Mouse (Mus musculus): ENCODE results near the gene Cdc6.

- TF ChIP-seq CTCF (IDR thresholded peaks at IDR 0.05; ENCODE audit: low read depth, low read length) = no peak
- TF ChIP-seq POLR2A (IDR thresholded peaks at IDR 0.05; ENCODE audit: insufficient read depth, low read length) = no peak
Observed at GRCm38 (mm10) chr11:98942555-98942922, 34.9 kb downstream of the Cdc6 start.

All from ES-Bruce4 (cell line).